Mouse (Mus musculus): ENCODE data around the gene Galnt11. TPM values are rescaled to one million over a fixed set of nuclear protein-coding genes. Genes with fewer than 3 reads are reported as not detected.

The Galnt11 gene
- polyA plus RNA-seq, 1 experiment from 2014 or later: 37.7 TPM

- 83% methylated on average over 10 of the region's 10 CpGs for WGBS (ENCODE audit: insufficient replicate concordance)
These were observed 24.2 kb downstream of the Galnt11 start for GRCm38 (mm10) chr5:25245806-25246472.

GRCm38 (mm10) chr5:25246473-25246865 is 24.8 kb downstream of the Galnt11 start:
- peaks cover 15% of the 10 kb centered on the region for H3K36me3 ChIP-seq (ENCODE audit: control insufficient read depth, insufficient read depth, low read length)
- no peak overlapping the region for H3K4me2 ChIP-seq
- no peaks in the 10 kb centered on the region for H3K4me1 ChIP-seq (ENCODE audit: control insufficient read depth, insufficient read depth, low read length)
- no peak overlapping the region for H3K4me3 ChIP-seq (ENCODE audit: low read depth, low read length)
- 69% methylated on average over 1 of the region's 1 CpGs for WGBS (ENCODE audit: insufficient replicate concordance)
- H3K27ac ChIP-seq (ENCODE audit: low read depth, low read length): no peak overlapping the region
- no peaks in the 10 kb centered on the region for H3K27me3 ChIP-seq (ENCODE audit: control insufficient read depth, insufficient read depth, low read length)
- H3K9ac ChIP-seq (ENCODE audit: low read depth, low read length): no peak overlapping the region
- no peaks in the 10 kb centered on the region for H3K9me3 ChIP-seq (replicated peaks; ENCODE audit: control insufficient read depth, low read length)
- no peak for ATAC-seq (replicated peaks; ENCODE audit: insufficient number of reproducible peaks, low FRiP score, low TSS enrichment)

More at GRCm38 (mm10) chr5:25245806-25246472, 24.2 kb downstream of the Galnt11 start:
- no peak overlapping the region for H3K27ac ChIP-seq (ENCODE audit: low read depth, low read length)
- peaks cover 10% of the 10 kb centered on the region for H3K36me3 ChIP-seq (ENCODE audit: control insufficient read depth, insufficient read depth, low read length)
- H3K9me3 ChIP-seq (replicated peaks; ENCODE audit: control insufficient read depth, low read length): no peaks in the 10 kb centered on the region
- no peak overlapping the region for H3K4me3 ChIP-seq (ENCODE audit: low read depth, low read length)
- H3K9ac ChIP-seq (ENCODE audit: low read depth, low read length): no peak overlapping the region
- no peak overlapping the region for H3K4me2 ChIP-seq
- no peaks in the 10 kb centered on the region for H3K27me3 ChIP-seq (ENCODE audit: control insufficient read depth, insufficient read depth, low read length)
- ATAC-seq (replicated peaks; ENCODE audit: insufficient number of reproducible peaks, low FRiP score, low TSS enrichment): no peak
- H3K4me1 ChIP-seq (ENCODE audit: control insufficient read depth, insufficient read depth, low read length): no peaks in the 10 kb centered on the region

GRCm38 (mm10) chr5:25247036-25247435 is 25.3 kb downstream of the Galnt11 start:
- 73% methylated on average over 3 of the region's 3 CpGs for WGBS (ENCODE audit: insufficient replicate concordance)
- no peak for ATAC-seq (replicated peaks; ENCODE audit: insufficient number of reproducible peaks, low FRiP score, low TSS enrichment)
- H3K27me3 ChIP-seq (ENCODE audit: control insufficient read depth, insufficient read depth, low read length): no peaks in the 10 kb centered on the region
- H3K9ac ChIP-seq (ENCODE audit: low read depth, low read length): no peak overlapping the region
- H3K9me3 ChIP-seq (replicated peaks; ENCODE audit: control insufficient read depth, low read length): no peaks in the 10 kb centered on the region
- H3K36me3 ChIP-seq (ENCODE audit: control insufficient read depth, insufficient read depth, low read length): peaks cover 19% of the 10 kb centered on the region
- no peaks in the 10 kb centered on the region for H3K4me1 ChIP-seq (ENCODE audit: control insufficient read depth, insufficient read depth, low read length)
- H3K4me3 ChIP-seq (ENCODE audit: low read depth, low read length): no peak overlapping the region
- no peak overlapping the region for H3K4me2 ChIP-seq
- no peak overlapping the region for H3K27ac ChIP-seq (ENCODE audit: low read depth, low read length)

- Histone ChIP-seq H3K27ac (ENCODE audit: low read depth, low read length) (no peak overlapping the region), H3K27me3 (ENCODE audit: control insufficient read depth, insufficient read depth, low read length) (no peaks in the 10 kb centered on the region), H3K9ac (ENCODE audit: low read depth, low read length) (no peak overlapping the region), H3K9me3 (replicated peaks; ENCODE audit: control insufficient read depth, low read length) (no peaks in the 10 kb centered on the region), H3K36me3 (ENCODE audit: control insufficient read depth, insufficient read depth, low read length) (peaks cover 18% of the 10 kb centered on the region), H3K4me3 (ENCODE audit: low read depth, low read length) (no peak overlapping the region), H3K4me1 (ENCODE audit: control insufficient read depth, insufficient read depth, low read length) (no peaks in the 10 kb centered on the region), H3K4me2 (no peak overlapping the region)
- WGBS (ENCODE audit: insufficient replicate concordance): 84% methylated on average over 2 of the region's 2 CpGs
- no peak for ATAC-seq (replicated peaks; ENCODE audit: insufficient number of reproducible peaks, low FRiP score, low TSS enrichment)
These were observed 30.7 kb downstream of the Galnt11 start for GRCm38 (mm10) chr5:25252423-25252822.

GRCm38 (mm10) chr5:25252825-25253544 is 31.3 kb downstream of the Galnt11 start:
- 87% methylated on average over 8 of the region's 8 CpGs for WGBS (ENCODE audit: insufficient replicate concordance)
- Histone ChIP-seq H3K9me3 (replicated peaks; ENCODE audit: control insufficient read depth, low read length) (no peaks in the 10 kb centered on the region), H3K36me3 (ENCODE audit: control insufficient read depth, insufficient read depth, low read length) (peaks cover 18% of the 10 kb centered on the region), H3K27ac (ENCODE audit: low read depth, low read length) (no peak overlapping the region), H3K4me1 (ENCODE audit: control insufficient read depth, insufficient read depth, low read length) (no peaks in the 10 kb centered on the region), H3K9ac (ENCODE audit: low read depth, low read length) (no peak overlapping the region), H3K4me3 (ENCODE audit: low read depth, low read length) (no peak overlapping the region), H3K4me2 (no peak overlapping the region), H3K27me3 (ENCODE audit: control insufficient read depth, insufficient read depth, low read length) (no peaks in the 10 kb centered on the region)
- ATAC-seq (replicated peaks; ENCODE audit: insufficient number of reproducible peaks, low FRiP score, low TSS enrichment): no peak

- Histone ChIP-seq H3K27ac (ENCODE audit: low read depth, low read length) (no peak overlapping the region), H3K36me3 (ENCODE audit: control insufficient read depth, insufficient read depth, low read length) (peaks cover 22% of the 10 kb centered on the region), H3K4me1 (ENCODE audit: control insufficient read depth, insufficient read depth, low read length) (no peaks in the 10 kb centered on the region), H3K27me3 (ENCODE audit: control insufficient read depth, insufficient read depth, low read length) (no peaks in the 10 kb centered on the region), H3K4me2 (no peak overlapping the region), H3K9ac (ENCODE audit: low read depth, low read length) (no peak overlapping the region), H3K4me3 (ENCODE audit: low read depth, low read length) (no peak overlapping the region), H3K9me3 (replicated peaks; ENCODE audit: control insufficient read depth, low read length) (no peaks in the 10 kb centered on the region)
- ATAC-seq (replicated peaks; ENCODE audit: insufficient number of reproducible peaks, low FRiP score, low TSS enrichment): no peak
- 84% methylated on average over 4 of the region's 4 CpGs for WGBS (ENCODE audit: insufficient replicate concordance)
These were observed 32.8 kb downstream of the Galnt11 start for GRCm38 (mm10) chr5:25254491-25254890.

- Histone ChIP-seq H3K4me1 (ENCODE audit: control insufficient read depth, insufficient read depth, low read length) (no peaks in the 10 kb centered on the region), H3K36me3 (ENCODE audit: control insufficient read depth, insufficient read depth, low read length) (peaks cover 8% of the 10 kb centered on the region), H3K4me3 (ENCODE audit: low read depth, low read length) (no peak overlapping the region), H3K9me3 (replicated peaks; ENCODE audit: control insufficient read depth, low read length) (no peaks in the 10 kb centered on the region), H3K27me3 (ENCODE audit: control insufficient read depth, insufficient read depth, low read length) (no peaks in the 10 kb centered on the region), H3K27ac (ENCODE audit: low read depth, low read length) (no peak overlapping the region), H3K9ac (ENCODE audit: low read depth, low read length) (no peak overlapping the region), H3K4me2 (no peak overlapping the region)
- 70% methylated on average over 2 of the region's 2 CpGs for WGBS (ENCODE audit: insufficient replicate concordance)
- ATAC-seq (replicated peaks; ENCODE audit: insufficient number of reproducible peaks, low FRiP score, low TSS enrichment): no peak
These were observed 35.0 kb downstream of the Galnt11 start for GRCm38 (mm10) chr5:25256686-25257085.

- Histone ChIP-seq H3K27me3 (ENCODE audit: control insufficient read depth, insufficient read depth, low read length) (no peaks in the 10 kb centered on the region), H3K36me3 (ENCODE audit: control insufficient read depth, insufficient read depth, low read length) (peaks cover 10% of the 10 kb centered on the region), H3K9ac (ENCODE audit: low read depth, low read length) (no peak overlapping the region), H3K9me3 (replicated peaks; ENCODE audit: control insufficient read depth, low read length) (no peaks in the 10 kb centered on the region), H3K27ac (ENCODE audit: low read depth, low read length) (no peak overlapping the region), H3K4me1 (ENCODE audit: control insufficient read depth, insufficient read depth, low read length) (no peaks in the 10 kb centered on the region), H3K4me2 (no peak overlapping the region), H3K4me3 (ENCODE audit: low read depth, low read length) (no peak overlapping the region)
- no peak for ATAC-seq (replicated peaks; ENCODE audit: insufficient number of reproducible peaks, low FRiP score, low TSS enrichment)
- 84% methylated on average over 6 of the region's 6 CpGs for WGBS (ENCODE audit: insufficient replicate concordance)
These were observed 39.7 kb downstream of the Galnt11 start for GRCm38 (mm10) chr5:25261452-25261851.
